Mouse (Mus musculus) gastrocnemius, adult 8-10 months (tissue): ENCODE results near the gene Pcbd2. TPM values are rescaled to one million over a fixed set of nuclear protein-coding genes. Genes with fewer than 3 reads are reported as not detected.
"Not testable (repeated sequence)": the region's sequence is repeated elsewhere in the genome, so short reads cannot be mapped to it uniquely, and the experiment has no call there.

ENCODE experiments used
- DNase-seq, 2 experiments: peaks; one replicate each; pipeline ENCODE4 v3.0.0; 2022; ENCODE audit warnings: low spot score in 2 of 2
- total RNA-seq, 4 experiments: library from RNA; stranded (reverse); gene quantifications; 2 replicates each; pipeline ENCODE4 v1.2.4; 2022

Pcbd2 gene
- total RNA-seq = 10 to 100 TPM; 17.5 to 22.8 (median 19.3) TPM

GRCm38 (mm10) chr13:55727120-55727838 is at the start of gene Pcbd2:
TSS of gene Pcbd2 (plus strand) at chr13:55727368.
- peak; percentile 71 to 79 for DNase-seq

DNA sequence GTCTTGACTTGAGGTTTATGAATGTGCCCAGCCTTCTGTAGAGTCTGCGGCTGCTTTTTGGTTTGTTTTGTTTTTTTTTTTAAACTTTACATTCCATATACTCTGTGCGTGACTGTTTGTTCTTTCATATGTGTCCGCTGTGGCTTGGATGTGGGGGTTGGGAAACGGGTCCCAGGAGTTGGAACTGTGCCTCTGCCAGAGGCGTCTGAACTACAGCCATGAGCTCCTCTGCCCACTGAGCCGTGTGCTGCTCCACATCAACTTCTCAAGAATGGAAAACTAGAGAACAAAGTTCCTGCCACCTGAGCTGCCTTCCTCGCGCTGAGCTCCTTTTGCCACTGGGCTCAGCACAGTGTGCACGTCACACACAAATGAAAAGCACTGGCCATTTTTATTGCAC is 45.0 kb upstream of the Pcbd2 start:
- DNase-seq = no peak

- no peak for DNase-seq
Measured at GRCm38 (mm10) chr13:55683581-55683980, 43.6 kb upstream of the Pcbd2 start.

- no peak for DNase-seq
Measured at GRCm38 (mm10) chr13:55686107-55686633, 41.0 kb upstream of the Pcbd2 start.

DNA sequence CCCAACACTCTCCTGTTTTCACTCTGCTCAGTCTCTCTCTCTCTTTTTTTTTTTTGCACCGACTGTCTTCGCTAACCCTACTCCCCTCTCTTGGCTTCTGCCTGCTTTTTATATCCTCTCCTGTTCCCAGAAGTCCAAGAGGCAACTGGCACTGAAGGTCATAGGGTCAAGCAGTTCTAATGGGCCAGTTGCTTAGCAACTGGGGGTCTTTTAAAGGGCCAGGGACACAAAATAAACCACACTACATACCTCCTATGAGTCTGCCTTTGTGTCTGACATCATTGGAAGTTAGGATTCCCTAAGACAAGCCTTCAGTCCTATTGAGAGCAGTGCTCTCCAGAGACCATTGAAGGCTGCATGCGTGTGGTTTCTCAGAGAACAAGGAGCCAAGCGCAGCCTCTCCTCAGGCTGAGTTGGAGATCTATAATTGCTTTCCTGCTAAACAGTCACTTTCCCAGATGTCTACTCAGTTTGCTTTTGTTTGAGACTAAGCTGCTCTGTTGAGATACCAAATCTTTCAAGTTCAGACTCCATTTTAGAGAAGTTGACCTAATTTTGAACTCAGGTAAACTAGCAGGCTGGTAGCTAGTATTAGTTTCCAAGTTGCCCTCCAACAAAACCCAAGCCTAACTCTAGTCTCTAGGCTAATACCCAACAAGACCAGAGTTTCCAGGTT is 39.1 kb upstream of the Pcbd2 start:
- no peak for DNase-seq

DNA sequence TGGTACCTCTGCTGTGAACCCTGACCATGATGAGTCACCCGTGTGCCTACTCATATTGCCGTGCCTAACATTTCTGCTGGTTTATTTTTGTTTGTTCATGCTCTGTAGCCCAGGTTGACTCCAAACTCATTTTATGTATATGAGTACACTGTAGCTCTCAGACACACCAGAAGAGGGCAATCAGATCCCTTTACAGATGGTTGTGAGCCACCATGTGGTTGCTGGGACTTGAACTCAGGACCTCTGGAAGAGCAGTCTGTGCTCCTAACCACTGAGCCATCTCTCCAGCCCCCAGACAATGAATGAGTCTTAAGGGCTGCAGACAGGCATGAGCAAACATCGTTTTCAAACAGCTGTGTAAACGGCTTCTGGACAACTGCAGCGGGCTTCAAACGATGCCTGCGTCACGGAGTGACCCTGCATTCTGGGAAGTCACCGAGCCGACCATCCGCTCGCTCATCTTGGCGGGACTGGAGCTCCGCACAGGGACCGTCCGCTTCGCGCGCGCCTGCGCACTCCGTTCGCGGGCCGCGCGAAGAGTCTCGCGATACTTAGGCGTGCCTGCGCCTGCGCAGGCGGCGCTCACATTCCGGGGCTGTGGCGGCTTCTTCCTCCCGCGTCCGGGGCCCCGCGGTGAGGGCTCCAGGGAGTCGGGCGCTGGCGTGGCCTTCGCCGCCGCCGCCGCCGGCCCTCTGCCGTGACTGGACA is 34.5 kb upstream of the Pcbd2 start, which contains the start of gene B230219D22Rik:
Gene B230219D22Rik (plus strand): TSS at position 590 of the 708 bp plus-strand sequence.
- DNase-seq = peak; percentile 76 to 82

DNA sequence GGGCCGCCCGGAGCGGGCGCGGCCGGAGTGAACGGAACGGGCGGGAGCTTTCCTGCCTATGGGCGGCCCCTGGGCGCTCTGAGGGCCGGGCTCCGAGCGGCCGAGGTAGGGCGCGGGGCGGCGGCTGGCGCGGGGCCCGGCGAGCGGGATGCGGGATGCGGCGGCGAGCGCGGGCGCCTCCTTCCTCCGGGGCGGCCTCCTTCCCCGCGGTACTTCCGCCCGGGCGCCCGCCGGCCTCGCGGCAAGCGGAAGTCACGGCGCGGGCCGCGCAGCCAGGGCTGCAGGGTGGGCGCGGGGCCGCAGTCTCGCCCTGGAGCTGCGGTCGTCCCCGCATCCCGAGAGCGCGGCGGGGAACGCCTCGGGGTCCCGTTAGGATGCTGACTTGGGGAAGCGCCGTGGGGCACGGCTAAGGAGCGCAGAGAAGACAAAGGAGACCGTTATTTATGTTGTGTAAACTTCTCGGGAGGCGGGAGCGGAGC is 33.9 kb upstream of the Pcbd2 start:
- DNase-seq = no peak

- DNase-seq = no peak
Measured at GRCm38 (mm10) chr13:55694110-55694509, 33.1 kb upstream of the Pcbd2 start.

DNA sequence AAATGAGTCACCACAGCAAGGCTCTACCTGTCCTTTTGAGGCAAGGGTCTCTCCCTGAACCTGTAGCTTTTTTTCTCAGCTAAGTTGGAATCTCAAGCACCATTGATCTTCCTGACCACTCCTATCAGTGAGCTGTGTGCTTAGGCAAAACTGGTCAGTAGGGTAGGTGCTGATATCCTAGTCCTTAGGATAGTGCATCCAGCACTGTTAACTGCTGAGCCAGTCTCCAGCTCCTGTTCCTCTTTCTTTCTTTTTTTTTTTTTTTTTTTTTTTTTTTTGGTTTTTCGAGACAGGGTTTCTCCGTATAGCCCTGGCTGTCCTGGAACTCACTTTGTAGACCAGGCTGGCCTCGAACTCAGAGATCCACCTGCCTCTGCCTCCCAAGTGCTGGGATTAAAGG is 31.2 kb upstream of the Pcbd2 start:
- DNase-seq = not testable (repeated sequence)

GRCm38 (mm10) chr13:55704301-55704700 is 22.9 kb upstream of the Pcbd2 start:
- no peak for DNase-seq

- DNase-seq = no peak
Measured at GRCm38 (mm10) chr13:55712846-55713245, 14.3 kb upstream of the Pcbd2 start.

DNA sequence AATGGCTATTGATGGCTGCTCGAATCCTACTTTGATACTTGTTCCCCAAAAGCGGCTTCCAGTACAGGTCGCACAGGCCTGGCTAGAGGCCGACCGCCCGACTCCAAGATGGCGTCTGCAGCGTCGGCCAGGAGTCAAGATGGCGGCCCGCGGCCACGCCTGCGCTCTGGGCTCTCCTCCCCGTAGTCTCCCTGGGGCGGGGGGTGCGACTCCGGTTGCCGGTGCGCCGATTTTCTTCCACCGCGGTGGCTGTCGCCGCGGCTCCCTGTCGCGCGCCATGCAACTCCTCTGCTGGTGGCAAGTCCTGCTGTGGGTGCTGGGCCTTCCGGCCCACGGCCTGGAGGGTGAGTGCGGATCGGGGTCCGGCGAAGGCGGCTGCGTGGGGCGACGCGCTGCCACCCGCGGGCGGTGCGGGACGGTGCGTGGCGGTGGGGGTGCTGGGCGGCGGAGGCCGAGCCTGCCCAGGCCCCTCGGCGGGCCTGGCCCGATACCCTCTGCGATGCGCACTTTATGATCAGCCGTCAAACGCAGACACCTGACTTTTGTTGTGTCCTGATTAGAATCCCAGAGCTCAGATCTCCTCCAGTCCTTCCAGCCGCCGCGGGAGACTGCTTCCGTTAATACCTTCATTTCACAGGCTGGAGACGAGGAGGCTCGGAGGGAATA is 12.5 kb upstream of the Pcbd2 start, which contains the start of gene Txndc15:
Gene Txndc15 (plus strand): TSS at position 150 of the 666 bp plus-strand sequence.
- DNase-seq = peak; percentile 79 to 80

- no peak for DNase-seq
Measured at GRCm38 (mm10) chr13:55715167-55715512, 12.0 kb upstream of the Pcbd2 start.

GRCm38 (mm10) chr13:55715908-55716510 is 11.2 kb upstream of the Pcbd2 start:
- no peak for DNase-seq

DNA sequence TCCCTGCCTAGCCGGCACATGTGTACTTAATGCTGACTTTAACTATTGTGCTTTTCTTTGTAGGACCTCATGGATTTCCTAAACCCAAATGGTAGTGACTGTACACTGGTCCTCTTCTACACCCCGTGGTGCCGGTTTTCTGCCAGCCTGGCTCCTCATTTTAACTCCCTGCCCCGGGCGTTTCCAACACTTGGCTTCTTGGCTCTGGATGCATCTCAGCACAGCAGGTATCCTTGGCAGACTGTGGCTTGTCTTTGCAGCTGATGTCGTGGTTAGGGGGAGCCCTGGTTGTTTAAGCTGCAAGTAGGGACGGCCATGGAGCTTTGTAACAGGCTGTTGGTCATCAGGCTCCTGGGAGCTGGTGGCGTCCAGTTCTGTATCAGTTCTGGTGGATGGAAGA is 5.7 kb upstream of the Pcbd2 start:
- no peak for DNase-seq

GRCm38 (mm10) chr13:55721995-55722394 is 5.2 kb upstream of the Pcbd2 start:
- no peak for DNase-seq

GRCm38 (mm10) chr13:55726598-55727119 is 509 bp upstream of the Pcbd2 start:
- DNase-seq = no peak

GRCm38 (mm10) chr13:55727839-55728238 is 671 bp downstream of the Pcbd2 start:
- peak; percentile 21 to 49 for DNase-seq

DNA sequence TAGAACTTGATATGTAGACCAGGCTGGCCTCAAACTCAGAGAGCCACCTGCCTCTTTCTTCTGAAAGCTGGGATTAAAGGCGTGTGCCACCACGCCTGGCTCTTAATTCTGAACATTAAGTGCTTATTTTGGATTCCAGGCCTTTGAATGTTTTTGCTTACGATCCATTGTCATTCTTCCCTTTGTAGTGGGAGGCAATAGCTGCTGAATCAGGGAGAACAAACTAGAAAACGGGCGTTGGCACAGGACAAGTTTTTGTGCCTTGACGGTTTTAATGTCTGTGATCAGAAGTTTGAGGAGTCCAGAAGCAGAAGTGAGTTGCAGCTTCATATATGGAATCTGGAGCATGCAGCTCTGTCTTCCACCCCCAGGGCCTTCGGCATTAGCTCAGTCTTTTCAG is 3.5 kb downstream of the Pcbd2 start:
- DNase-seq = no peak

DNA sequence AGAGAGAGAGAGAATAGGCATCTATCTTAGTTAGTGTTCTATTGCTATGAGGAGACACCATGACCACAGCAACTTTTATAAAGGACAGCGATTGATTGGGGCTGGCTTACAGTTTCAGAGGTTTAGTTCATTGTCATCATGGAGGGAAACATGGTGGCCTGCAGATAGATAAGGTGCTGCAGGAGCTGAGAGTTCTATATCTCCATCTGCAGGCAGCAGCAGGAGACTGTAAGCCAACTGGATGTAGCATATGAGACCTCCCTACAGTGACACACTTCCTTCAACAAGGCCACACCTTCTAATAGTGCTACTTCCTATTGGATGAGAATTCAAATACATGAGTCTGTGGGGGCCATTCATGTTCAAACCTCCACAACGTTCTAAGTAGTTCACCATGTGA is 5.0 kb downstream of the Pcbd2 start:
- no peak for DNase-seq
